Mouse (Mus musculus) central nervous system, embryonic 11.5 days (tissue): ENCODE measurements around the gene Acsl4. TPM values are rescaled to one million over a fixed set of nuclear protein-coding genes. Genes with fewer than 3 reads are reported as not detected.

ENCODE experiments used
- polyA plus RNA-seq: library from polyadenylated mRNA; depleted of rRNA; stranded (reverse); fragments of >200 nt; gene quantifications from 2 replicates; pipeline ENCODE4 v1.2.3, GENCODE M21; 2012; rRNA removed

The Acsl4 gene
- 9.7 and 12.5 TPM in 2 replicates for polyA plus RNA-seq

DNA sequence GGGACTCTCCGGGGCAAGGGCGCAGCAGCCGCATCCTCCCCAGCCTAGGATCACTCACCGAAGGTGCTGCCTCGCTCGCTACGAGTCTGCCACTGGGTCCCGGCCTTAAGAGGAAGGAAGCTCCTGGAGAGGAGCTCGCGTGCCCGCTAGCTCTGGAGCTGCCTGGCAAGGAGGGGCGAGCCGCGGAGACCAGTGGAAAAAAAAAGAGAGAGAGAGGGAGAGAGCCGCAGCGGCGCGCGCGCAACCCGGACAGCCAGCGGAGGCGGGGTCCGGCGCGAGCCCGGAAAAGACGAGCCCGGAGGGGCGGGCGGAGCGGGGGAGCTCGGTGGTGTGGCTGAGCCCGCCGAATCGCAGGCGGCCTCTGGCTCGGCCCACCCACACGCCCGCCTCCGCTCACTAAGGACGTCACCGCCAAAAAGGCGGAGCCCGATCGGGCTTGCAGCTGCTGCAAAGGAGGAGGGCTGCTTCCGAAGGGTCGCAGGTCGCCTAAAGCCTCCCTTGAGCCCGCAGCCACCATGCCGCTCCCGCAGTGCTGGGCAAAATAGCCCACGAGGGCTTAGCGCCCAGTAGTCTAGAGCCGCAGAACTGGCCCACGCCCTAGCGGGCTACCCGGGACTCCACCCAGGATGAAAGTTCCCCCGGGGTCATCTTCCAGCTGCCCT is at the start of gene Acsl4:
Gene Acsl4, minus strand, starts transcription at position 289 of the 662 bp plus-strand sequence.

DNA sequence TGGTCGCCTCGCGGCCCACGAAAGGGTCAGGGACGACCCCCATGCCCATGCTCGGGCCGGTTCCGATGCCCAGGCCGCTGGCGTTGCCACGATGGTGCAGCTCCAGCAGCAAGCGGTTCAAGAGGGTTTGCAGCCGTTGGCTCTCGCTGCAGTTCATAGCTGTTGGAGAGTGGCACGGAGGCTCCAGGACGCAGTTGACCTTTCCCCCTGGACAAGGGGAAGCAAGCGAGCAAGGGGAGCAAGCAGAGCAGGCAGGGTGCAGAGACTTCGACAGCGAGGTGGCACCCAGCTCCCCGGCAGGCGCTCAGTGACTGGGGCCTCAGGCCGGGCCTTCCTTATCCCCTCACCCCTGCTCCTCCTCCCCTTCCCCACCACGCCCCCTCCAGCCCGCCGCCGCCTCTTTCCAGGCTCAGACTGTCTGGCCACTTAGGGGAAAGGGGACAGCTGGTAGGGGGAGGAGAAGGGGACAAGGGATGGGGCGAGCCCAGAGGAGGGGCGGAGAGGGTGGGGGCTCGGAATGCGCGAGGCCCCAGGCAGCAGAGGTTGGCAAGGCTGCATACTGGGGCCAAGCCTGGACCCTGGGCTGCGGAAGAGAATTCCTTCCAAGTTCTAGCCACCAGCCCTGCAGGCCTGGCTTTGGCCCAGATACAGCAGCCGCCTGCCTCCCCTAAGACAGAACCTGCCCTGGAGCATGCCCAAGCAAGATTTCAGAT is 84.3 kb downstream of the Acsl4 start, which contains the start of gene Kcne1l:
Gene Kcne1l, minus strand, starts transcription at position 426 of the 713 bp plus-strand sequence.

Other genes starting within 250 kb of the Acsl4 start
- 0.02 and 0.09 TPM in 2 replicates for gene Gucy2f, start 193.6 kb downstream of the Acsl4 start, polyA plus RNA-seq
- gene Nxt2, start 163.8 kb downstream of the Acsl4 start, polyA plus RNA-seq, result 3.7 and 6.3 TPM in 2 replicates
- 9.7 and 25.7 TPM in 2 replicates for gene Kcne1l, start 84.2 kb downstream of the Acsl4 start, polyA plus RNA-seq